Mouse (Mus musculus) C2C12 (cell line): ENCODE measurements at regions not wholly inside any gene's neighbourhood (a gene's known extent, or its start where the extent isn't known, plus 50 kb on each side); places are given as distances from the start of the nearest gene placed in this dataset.

ENCODE experiments used
- H3K27me3 ChIP-seq: one replicate; pipeline ENCODE4 v1.6.1; 2011; ENCODE audit not compliant: control insufficient read depth, insufficient read depth, insufficient read length
- H3K36me3 ChIP-seq: one replicate; pipeline ENCODE4 v1.6.1; 2011; ENCODE audit not compliant: control insufficient read depth, insufficient read depth
- H3K4me3 ChIP-seq: one replicate; pipeline ENCODE4 v1.5.1; 2011; ENCODE audit warnings: mild to moderate bottlenecking, control low read depth; ENCODE audit not compliant: poor library complexity, insufficient read depth, severe bottlenecking
- H3K79me2 ChIP-seq: one replicate; pipeline ENCODE4 v1.6.1; 2011; ENCODE audit not compliant: control insufficient read depth, insufficient read depth
- H3K79me3 ChIP-seq: one replicate; pipeline ENCODE4 v1.6.1; 2011; ENCODE audit warnings: low read depth, control low read depth
- H3ac ChIP-seq: one replicate; pipeline ENCODE3; 2011; ENCODE audit warnings: low read depth; ENCODE audit not compliant: control insufficient read depth, insufficient read length
- CEBPB ChIP-seq: IDR thresholded peaks from one replicate; pipeline ENCODE4 v1.6.1; 2011; ENCODE audit warnings: low read depth, mild to moderate bottlenecking, control low read depth, moderate library complexity
- CTCF ChIP-seq: IDR thresholded peaks from one replicate; pipeline ENCODE4 v1.5.1; 2011; ENCODE audit not compliant: control insufficient read depth, insufficient read depth, insufficient read length
- FOSL1 ChIP-seq: IDR thresholded peaks from one replicate; pipeline ENCODE4 v1.8.0; 2011; ENCODE audit warnings: mild to moderate bottlenecking, low read length; ENCODE audit not compliant: poor library complexity, insufficient read depth, severe bottlenecking
- MAX ChIP-seq: IDR thresholded peaks from one replicate; pipeline ENCODE4 v1.6.1; 2011; ENCODE audit warnings: mild to moderate bottlenecking, control low read depth
- MYOD1 ChIP-seq: IDR thresholded peaks from one replicate; pipeline ENCODE4 v1.6.1; 2011; ENCODE audit warnings: low read depth; ENCODE audit not compliant: control insufficient read depth, insufficient read length
- MYOG ChIP-seq: IDR thresholded peaks from one replicate; pipeline ENCODE4 v1.6.1; 2011; ENCODE audit not compliant: control insufficient read depth, insufficient read length; ENCODE audit errors: extremely low read depth
- USF1 ChIP-seq: IDR thresholded peaks from one replicate; pipeline ENCODE4 v1.6.1; 2011; ENCODE audit warnings: low read depth, mild to moderate bottlenecking, control low read depth, moderate library complexity

DNA sequence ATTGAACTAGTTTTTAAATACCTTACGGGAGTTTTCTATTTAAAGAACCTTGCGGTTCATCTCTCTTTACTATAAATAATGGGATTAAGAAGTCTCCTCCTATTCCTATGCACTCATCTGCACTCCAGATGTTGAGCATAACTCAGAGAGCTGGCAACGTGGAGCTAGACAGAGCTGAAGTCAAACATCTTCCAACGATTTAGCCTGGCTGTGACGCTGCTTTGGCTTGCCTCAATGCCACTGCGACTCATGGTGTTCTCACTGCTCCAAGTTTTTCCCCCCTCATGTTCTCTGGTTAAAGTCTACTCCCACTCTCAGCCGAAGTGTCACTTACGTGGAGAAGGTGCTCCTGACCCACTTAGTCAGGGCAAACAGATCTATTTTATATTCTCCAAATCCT lies 277.3 kb upstream of the Gjb5 start:
- no peaks in the 10 kb centered on the region for H3K79me3 ChIP-seq

DNA sequence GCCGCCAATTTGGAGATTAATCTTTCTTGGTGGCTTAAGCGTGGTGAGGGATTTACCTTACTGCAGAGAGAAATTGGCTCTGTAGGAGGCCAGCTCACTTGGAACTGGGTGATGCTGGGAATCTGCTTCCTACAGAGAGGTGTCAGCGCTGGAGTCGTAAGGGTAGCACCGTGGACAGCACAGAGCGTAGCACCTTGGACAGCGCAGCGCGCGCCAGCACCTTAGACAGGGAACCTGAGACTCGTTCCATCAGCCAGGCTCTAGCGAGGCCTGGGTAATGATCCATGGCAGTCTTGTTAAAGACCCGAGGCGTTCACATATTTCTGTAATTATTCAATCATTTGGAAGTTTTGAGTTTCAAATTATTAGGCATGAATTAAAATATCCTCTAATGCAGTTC lies 261.9 kb upstream of the Gjb5 start:
- Histone ChIP-seq H3K4me3 (no peak overlapping the region), H3K27me3 (no peaks in the 10 kb centered on the region), H3K79me3 (no peaks in the 10 kb centered on the region), H3K79me2 (no peaks in the 10 kb centered on the region), H3ac (no peak overlapping the region), H3K36me3 (no peaks in the 10 kb centered on the region)
- no peak for TF ChIP-seq CEBPB
- no peak for TF ChIP-seq FOSL1
- no peak for TF ChIP-seq CTCF
- TF ChIP-seq MYOD1: no peak
- TF ChIP-seq USF1: no peak
- TF ChIP-seq MAX: no peak
- no peak for TF ChIP-seq MYOG

More for the DNA sequence above, 277.3 kb upstream of the Gjb5 start:
- Histone ChIP-seq H3K79me2 (no peaks in the 10 kb centered on the region), H3K36me3 (no peaks in the 10 kb centered on the region), H3K4me3 (no peak overlapping the region), H3ac (no peak overlapping the region), H3K27me3 (no peaks in the 10 kb centered on the region)
- no peak for TF ChIP-seq MYOG
- no peak for TF ChIP-seq MYOD1
- TF ChIP-seq FOSL1: no peak
- TF ChIP-seq MAX: no peak
- no peak for TF ChIP-seq CEBPB
- TF ChIP-seq USF1: no peak
- no peak for TF ChIP-seq CTCF

DNA sequence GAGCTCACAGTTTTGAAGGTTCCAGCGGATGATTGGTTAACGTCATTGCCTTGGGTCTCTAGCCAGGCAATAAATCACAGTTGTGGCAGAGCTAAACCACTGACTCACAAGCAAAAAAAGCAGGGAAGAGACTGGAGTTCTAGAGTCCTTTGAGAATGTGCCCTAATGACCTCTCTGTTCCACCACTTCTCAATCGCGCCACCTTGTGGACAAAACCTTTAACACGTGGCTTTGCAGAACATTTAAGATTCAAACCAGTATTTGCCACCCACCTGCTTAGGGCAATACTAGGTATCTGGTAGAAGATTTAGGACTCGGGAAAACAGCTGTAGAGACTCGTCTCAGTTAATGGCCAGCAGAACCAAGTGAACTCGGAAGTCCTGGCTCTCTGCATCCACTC lies 254.8 kb upstream of the Gjb5 start:
- TF ChIP-seq CTCF (no peak), MAX (peak; percentile 70)
- no peaks in the 10 kb centered on the region for H3K79me2 ChIP-seq
- H3K27me3 ChIP-seq: no peaks in the 10 kb centered on the region
- H3K36me3 ChIP-seq: no peaks in the 10 kb centered on the region
- no peak overlapping the region for H3K4me3 ChIP-seq
- H3ac ChIP-seq: no peak overlapping the region
- H3K79me3 ChIP-seq: no peaks in the 10 kb centered on the region

DNA sequence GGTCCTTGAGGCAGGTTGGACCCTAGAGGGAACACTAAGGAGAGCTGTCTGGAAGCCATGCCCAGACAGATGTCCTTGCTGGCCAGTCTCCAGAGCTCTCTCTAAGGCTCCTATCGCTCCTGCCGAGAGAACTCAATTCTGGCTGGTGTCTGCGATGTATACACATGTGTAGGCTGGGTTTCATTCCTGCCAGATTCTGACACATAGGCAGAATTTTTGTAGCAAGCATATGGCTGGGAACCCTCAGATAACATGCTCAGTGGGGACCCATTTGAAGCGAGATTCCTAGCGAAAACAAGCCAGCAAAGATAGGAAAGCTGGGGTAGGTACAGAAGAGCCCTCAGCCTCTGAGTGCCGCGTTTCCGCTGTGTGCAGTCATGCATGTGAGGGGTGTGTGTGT lies 242.9 kb upstream of the Gjb5 start:
- no peaks in the 10 kb centered on the region for H3K27me3 ChIP-seq
- H3K36me3 ChIP-seq: no peaks in the 10 kb centered on the region
- no peak for TF ChIP-seq CEBPB
- TF ChIP-seq CTCF: no peak
- no peak for TF ChIP-seq MYOD1
- TF ChIP-seq MYOG: no peak
- no peak for TF ChIP-seq MAX
- no peaks in the 10 kb centered on the region for H3K79me2 ChIP-seq
- H3K4me3 ChIP-seq: no peak overlapping the region
- no peak overlapping the region for H3ac ChIP-seq
- no peaks in the 10 kb centered on the region for H3K79me3 ChIP-seq

DNA sequence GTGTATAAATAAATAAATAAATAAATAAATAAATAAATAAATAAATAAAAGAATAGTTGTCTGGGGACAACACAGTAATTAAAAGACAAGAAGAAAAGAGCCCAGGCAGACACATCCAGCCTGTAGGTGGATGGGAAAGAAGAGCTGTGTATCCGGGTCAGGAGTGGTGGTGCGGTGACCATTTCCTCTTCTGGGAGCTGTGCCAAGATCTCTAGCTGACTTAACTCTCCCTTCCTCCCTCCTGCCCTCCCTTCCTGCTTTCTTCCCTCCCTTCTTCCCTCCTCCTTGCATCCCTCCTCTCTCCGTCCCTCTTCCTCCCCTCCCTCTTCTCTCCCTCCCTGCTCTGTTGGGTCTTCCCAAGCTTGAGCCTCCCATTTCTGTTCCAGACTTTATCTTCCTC lies 240.6 kb upstream of the Gjb5 start:
- Histone ChIP-seq H3K79me3 (no peaks in the 10 kb centered on the region), H3K4me3 (no peak overlapping the region), H3K36me3 (no peaks in the 10 kb centered on the region), H3ac (no peak overlapping the region), H3K79me2 (no peaks in the 10 kb centered on the region), H3K27me3 (no peaks in the 10 kb centered on the region)
- no peak for TF ChIP-seq USF1

DNA sequence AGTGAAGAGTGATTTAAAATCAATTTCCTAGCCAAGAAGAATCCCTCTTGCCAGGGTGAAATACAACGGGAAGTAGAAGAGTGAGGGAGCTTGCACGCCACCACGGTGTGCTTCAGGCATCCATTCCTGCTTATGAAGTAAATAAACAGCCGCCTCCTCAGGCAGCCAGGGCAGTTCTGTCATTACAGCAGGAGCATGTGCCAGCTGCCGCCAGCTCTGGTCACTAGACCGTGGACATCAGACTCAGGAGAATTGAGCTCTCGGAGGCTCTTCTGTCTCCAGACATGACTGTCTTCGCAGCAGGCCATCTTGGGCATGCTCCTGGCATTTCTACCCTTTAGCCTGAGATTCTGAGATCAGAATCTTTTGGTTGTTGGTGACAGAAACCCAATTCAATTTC lies 236.1 kb upstream of the Gjb5 start:
- no peaks in the 10 kb centered on the region for H3K79me2 ChIP-seq
- H3K79me3 ChIP-seq: no peaks in the 10 kb centered on the region
- H3K36me3 ChIP-seq: no peaks in the 10 kb centered on the region
- TF ChIP-seq CEBPB: no peak
- TF ChIP-seq USF1: no peak
- no peak for TF ChIP-seq MYOG
- no peak for TF ChIP-seq FOSL1
- no peak for TF ChIP-seq MYOD1
- no peak for TF ChIP-seq CTCF
- TF ChIP-seq MAX: no peak
- H3K27me3 ChIP-seq: no peaks in the 10 kb centered on the region
- no peak overlapping the region for H3ac ChIP-seq
- H3K4me3 ChIP-seq: no peak overlapping the region

DNA sequence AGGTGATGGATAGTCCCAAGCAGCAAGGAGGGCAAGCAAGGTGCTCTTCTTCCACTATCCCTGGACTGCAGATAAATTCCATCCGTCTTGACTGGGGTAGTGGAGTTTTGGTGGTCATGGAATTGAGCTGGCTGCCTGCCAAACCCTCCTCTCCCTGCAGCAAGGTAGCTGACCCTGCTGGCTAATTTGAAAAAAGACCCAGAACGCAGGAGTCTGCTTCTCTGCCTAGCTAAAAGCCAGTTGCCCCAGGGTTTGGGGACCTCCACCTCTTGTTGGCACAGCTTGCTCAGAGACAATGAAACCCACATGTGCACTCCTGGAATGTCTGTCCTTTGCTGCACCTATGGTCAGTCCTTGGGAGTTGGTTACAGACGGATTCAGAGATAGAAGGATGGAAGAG lies 233.6 kb upstream of the Gjb5 start:
- no peaks in the 10 kb centered on the region for H3K27me3 ChIP-seq
- H3K4me3 ChIP-seq: no peak overlapping the region
- H3K79me2 ChIP-seq: no peaks in the 10 kb centered on the region
- no peak overlapping the region for H3ac ChIP-seq
- TF ChIP-seq CEBPB (no peak), CTCF (no peak), MYOG (no peak), MAX (no peak), FOSL1 (no peak), USF1 (no peak), MYOD1 (no peak)
- no peaks in the 10 kb centered on the region for H3K36me3 ChIP-seq
- no peaks in the 10 kb centered on the region for H3K79me3 ChIP-seq
